Mouse (Mus musculus) C2C12 (cell line): Measurements from ENCODE around the gene Dph1. TPM values are rescaled to one million over a fixed set of nuclear protein-coding genes. Genes with fewer than 3 reads are reported as not detected.

ENCODE experiments used
- H3K27me3 ChIP-seq: one replicate; pipeline ENCODE4 v1.6.1; 2011; ENCODE audit not compliant: control insufficient read depth, insufficient read depth, insufficient read length
- H3K36me3 ChIP-seq: one replicate; pipeline ENCODE4 v1.6.1; 2011; ENCODE audit not compliant: control insufficient read depth, insufficient read depth
- H3K4me3 ChIP-seq: one replicate; pipeline ENCODE4 v1.5.1; 2011; ENCODE audit warnings: mild to moderate bottlenecking, control low read depth; ENCODE audit not compliant: poor library complexity, insufficient read depth, severe bottlenecking
- H3K79me2 ChIP-seq: one replicate; pipeline ENCODE4 v1.6.1; 2011; ENCODE audit not compliant: control insufficient read depth, insufficient read depth
- H3K79me3 ChIP-seq: one replicate; pipeline ENCODE4 v1.6.1; 2011; ENCODE audit warnings: low read depth, control low read depth
- H3ac ChIP-seq: one replicate; pipeline ENCODE3; 2011; ENCODE audit warnings: low read depth; ENCODE audit not compliant: control insufficient read depth, insufficient read length
- CEBPB ChIP-seq: IDR thresholded peaks from one replicate; pipeline ENCODE4 v1.6.1; 2011; ENCODE audit warnings: low read depth, mild to moderate bottlenecking, control low read depth, moderate library complexity
- CTCF ChIP-seq: IDR thresholded peaks from one replicate; pipeline ENCODE4 v1.5.1; 2011; ENCODE audit not compliant: control insufficient read depth, insufficient read depth, insufficient read length
- FOSL1 ChIP-seq: IDR thresholded peaks from one replicate; pipeline ENCODE4 v1.8.0; 2011; ENCODE audit warnings: mild to moderate bottlenecking, low read length; ENCODE audit not compliant: poor library complexity, insufficient read depth, severe bottlenecking
- MAX ChIP-seq: IDR thresholded peaks from one replicate; pipeline ENCODE4 v1.6.1; 2011; ENCODE audit warnings: mild to moderate bottlenecking, control low read depth
- MYOD1 ChIP-seq: IDR thresholded peaks from one replicate; pipeline ENCODE4 v1.6.1; 2011; ENCODE audit warnings: low read depth; ENCODE audit not compliant: control insufficient read depth, insufficient read length
- MYOG ChIP-seq: IDR thresholded peaks from one replicate; pipeline ENCODE4 v1.6.1; 2011; ENCODE audit not compliant: control insufficient read depth, insufficient read length; ENCODE audit errors: extremely low read depth
- USF1 ChIP-seq: IDR thresholded peaks from one replicate; pipeline ENCODE4 v1.6.1; 2011; ENCODE audit warnings: low read depth, mild to moderate bottlenecking, control low read depth, moderate library complexity
- polyA plus RNA-seq: library from polyadenylated mRNA; unstranded; fragments of >200 nt; fragmentation: generic; extraction: Trizol; gene quantifications from one replicate; pipeline ENCODE4 v1.2.1, GENCODE M21; 2012; ENCODE audit warnings: missing spikeins

The Dph1 gene
- polyA plus RNA-seq, 1 experiment = 19.6 TPM

DNA sequence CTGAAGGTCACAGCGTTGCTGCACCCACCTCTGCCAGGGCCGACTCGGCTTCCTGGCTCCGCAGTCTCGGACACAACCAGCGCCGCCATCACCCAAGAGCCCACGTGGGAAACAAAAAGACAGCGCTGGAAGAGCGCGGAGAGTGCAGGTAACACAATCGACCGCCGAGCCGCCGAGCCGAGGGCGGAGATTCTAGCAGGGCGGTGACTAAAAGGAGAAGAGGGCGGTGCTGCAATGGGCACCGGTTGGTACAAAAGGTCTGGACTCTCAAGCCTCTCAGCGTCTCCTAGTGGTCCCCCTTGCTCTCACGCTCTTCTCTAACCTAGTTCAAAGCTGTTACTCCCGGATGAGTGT is 693 bp downstream of the Dph1 start:
- Histone ChIP-seq H3ac (peak overlapping the region; percentile 98), H3K79me2 (peaks cover 28% of the 10 kb centered on the region), H3K4me3 (peak overlapping the region; percentile 97), H3K27me3 (peaks cover 23% of the 10 kb centered on the region), H3K79me3 (peaks cover 15% of the 10 kb centered on the region), H3K36me3 (no peaks in the 10 kb centered on the region)
- TF ChIP-seq CEBPB = no peak
- TF ChIP-seq MAX = peak; percentile 98
- TF ChIP-seq FOSL1 = no peak
- TF ChIP-seq USF1 = peak; percentile 84
- TF ChIP-seq CTCF = no peak
- no peak for TF ChIP-seq MYOG

DNA sequence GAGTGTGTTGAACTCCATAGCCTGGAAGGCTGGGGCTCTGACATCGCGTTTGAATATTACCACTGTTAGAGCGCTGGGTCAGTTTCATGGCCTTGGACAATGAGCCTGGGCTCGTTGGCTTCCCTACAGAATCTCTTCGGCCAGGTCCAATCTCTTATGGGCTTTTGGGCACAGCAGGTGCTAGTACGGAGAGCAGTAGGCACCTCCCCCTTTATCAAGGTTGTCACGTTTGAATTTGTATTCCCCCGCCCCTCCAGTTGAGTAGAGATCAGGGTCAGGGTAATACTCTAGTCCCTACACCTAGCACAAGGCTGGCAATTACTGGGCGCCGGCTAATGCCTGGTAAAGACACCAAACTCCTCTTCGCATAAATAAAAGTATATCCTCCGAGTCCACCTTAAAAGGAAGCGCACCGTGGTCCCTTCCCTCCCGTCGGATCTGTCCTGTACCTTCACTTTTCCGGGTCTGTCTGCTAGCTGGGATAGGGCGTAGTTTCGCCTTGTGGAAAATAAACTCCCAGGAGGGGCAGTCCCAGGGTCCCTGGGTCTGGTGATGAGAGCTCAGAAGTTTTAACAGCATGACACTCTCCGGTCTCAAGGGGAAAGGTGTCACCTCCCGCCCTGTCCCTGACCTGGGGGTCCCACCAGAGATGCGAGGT is 1.2 kb downstream of the Dph1 start:
- no peaks in the 10 kb centered on the region for H3K36me3 ChIP-seq
- peak overlapping the region; percentile 97 for H3K4me3 ChIP-seq
- H3K27me3 ChIP-seq = peaks cover 18% of the 10 kb centered on the region
- H3ac ChIP-seq = peak overlapping the region; percentile 98
- H3K79me3 ChIP-seq = peaks cover 15% of the 10 kb centered on the region
- H3K79me2 ChIP-seq = peaks cover 28% of the 10 kb centered on the region
- TF ChIP-seq CEBPB (no peak), MYOD1 (no peak), MYOG (no peak), USF1 (no peak), CTCF (no peak), FOSL1 (no peak), MAX (no peak)

DNA sequence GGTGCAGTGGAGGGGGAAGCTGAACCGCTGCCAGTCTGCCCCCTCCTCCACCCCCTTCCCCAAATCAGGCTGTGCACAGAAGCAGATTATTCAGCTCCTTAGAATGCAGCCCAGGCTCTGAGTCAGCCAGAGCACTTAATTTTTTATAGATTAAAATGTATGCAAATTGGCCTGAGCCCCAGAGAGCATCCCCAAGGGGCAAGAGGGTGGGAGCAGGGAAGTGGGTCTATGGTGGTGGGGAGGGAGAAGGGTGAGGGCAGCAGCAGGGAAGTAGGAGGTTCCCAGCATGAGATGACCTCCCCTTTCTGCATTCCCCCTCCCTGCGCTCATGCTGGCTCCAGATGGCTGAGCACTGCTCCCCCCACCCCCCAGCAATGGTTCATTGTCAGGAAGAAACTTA is 6.1 kb downstream of the Dph1 start:
- Histone ChIP-seq H3K36me3 (peaks cover 39% of the 10 kb centered on the region), H3ac (no peak overlapping the region)

DNA sequence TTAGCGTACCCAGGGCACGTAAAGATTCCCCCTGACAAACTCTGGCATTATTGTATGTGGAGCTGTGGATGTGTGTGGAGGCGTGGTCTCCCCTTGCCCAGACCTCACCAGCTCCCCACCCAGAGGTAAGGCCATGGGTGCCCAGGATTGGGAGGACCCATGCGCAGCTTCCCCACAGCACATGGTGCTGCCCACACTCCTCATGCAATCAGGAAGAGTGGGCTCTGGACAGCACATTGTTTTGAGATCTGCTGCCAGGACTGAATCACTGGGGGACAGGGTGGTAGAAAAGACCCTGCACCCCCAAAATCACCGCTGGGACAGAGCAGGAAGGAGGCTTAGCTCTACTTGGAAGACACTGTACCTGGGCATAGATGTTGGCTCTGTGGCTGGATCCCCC is 6.5 kb downstream of the Dph1 start:
- Histone ChIP-seq H3ac (no peak overlapping the region), H3K79me3 (peaks cover 9% of the 10 kb centered on the region), H3K36me3 (peaks cover 43% of the 10 kb centered on the region), H3K27me3 (no peaks in the 10 kb centered on the region), H3K79me2 (peaks cover 21% of the 10 kb centered on the region), H3K4me3 (no peak overlapping the region)
- no peak for TF ChIP-seq MYOD1

More for the DNA sequence above, 6.1 kb downstream of the Dph1 start:
- TF ChIP-seq FOSL1 (no peak), USF1 (no peak), MYOG (no peak), CTCF (no peak), MYOD1 (no peak), CEBPB (no peak), MAX (no peak)
- no peak overlapping the region for H3K4me3 ChIP-seq
- peaks cover 13% of the 10 kb centered on the region for H3K79me3 ChIP-seq
- H3K79me2 ChIP-seq = peaks cover 25% of the 10 kb centered on the region
- no peaks in the 10 kb centered on the region for H3K27me3 ChIP-seq

DNA sequence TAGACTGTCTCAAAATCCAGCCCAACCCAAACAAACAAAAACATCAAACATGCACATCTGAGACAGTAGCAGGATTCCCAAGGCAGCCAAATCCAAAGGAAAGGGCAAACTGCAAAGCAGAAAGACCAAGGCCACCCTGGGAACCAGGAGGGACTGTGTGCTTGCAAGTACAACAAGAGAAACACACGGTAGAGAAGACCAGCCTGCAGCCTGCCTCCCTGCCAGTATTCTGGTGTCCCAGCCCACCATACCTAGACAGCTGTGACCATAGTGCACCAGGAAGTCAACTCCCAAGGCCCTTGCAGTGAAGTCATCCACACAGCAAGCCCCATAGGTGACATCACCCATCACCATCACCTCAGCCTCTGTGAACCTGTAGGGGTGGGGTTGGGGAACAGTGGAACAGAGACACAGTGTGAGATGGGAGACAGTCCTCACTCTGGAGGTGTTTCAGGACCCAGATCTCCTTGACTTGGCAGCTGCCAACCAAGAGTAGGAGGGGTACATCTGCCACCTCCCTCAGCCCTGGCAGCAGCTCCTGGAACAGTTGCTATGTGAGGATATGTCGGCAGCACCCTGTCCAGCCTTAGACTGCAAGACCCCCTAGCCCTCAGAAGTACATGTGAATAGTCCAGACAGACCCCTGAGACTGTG is 7.0 kb downstream of the Dph1 start:
- no peaks in the 10 kb centered on the region for H3K27me3 ChIP-seq
- H3ac ChIP-seq = no peak overlapping the region
- peaks cover 7% of the 10 kb centered on the region for H3K79me3 ChIP-seq
- peaks cover 15% of the 10 kb centered on the region for H3K79me2 ChIP-seq
- no peak overlapping the region for H3K4me3 ChIP-seq
- peaks cover 44% of the 10 kb centered on the region for H3K36me3 ChIP-seq
- no peak for TF ChIP-seq CEBPB
- TF ChIP-seq MYOD1 = no peak
- TF ChIP-seq USF1 = no peak
- no peak for TF ChIP-seq MYOG
- no peak for TF ChIP-seq MAX
- no peak for TF ChIP-seq CTCF
- TF ChIP-seq FOSL1 = no peak

DNA sequence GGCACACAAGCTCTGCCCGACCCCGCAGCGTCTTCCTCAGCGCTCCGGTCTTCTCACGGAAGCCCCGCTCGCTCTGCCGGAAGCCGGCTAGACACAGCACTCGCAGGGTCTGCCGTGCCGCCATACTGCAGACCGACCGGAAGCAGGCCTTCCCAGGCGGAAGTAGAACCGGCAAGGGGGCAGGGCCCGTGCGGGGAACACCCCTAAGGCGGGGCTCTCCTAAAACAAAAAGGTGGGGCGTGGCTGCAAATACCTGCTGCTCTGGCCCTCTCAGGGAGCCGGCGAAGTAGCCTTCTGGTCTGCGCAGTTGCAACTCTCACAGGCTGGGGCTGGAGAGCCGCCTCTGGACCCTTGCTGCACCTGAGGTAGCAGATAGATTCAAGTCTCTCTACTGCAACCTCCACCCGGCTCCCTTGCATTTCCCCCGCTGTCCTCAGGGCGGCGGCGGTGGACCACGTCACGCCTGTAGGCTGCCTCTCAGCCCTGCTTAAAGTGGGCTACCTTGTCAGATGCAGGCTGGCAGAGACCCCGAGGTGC is 12.3 kb downstream of the Dph1 start, which contains the start of gene Ovca2:
Gene Ovca2 (minus strand): TSS at position 164 of the 537 bp plus-strand sequence.
- Histone ChIP-seq H3K4me3 (peak within 1 kb of the TSS; percentile 94), H3K36me3 (peaks cover 54% of the 10 kb centered on the region), H3K79me3 (peaks cover 9% of the 10 kb centered on the region), H3K27me3 (no peaks in the 10 kb centered on the region), H3K79me2 (peaks cover 19% of the 10 kb centered on the region), H3ac (peak within 1 kb of the TSS; percentile 88)
- TF ChIP-seq CTCF (peak; percentile 88), USF1 (no peak), FOSL1 (no peak)
